Mouse (Mus musculus) adrenal gland, adult 8-10 months (tissue): Measurements from ENCODE around the gene Gm5849. TPM values are rescaled to one million over a fixed set of nuclear protein-coding genes. Genes with fewer than 3 reads are reported as not detected.
"Not testable (repeated sequence)": the region's sequence is repeated elsewhere in the genome, so short reads cannot be mapped to it uniquely, and the experiment has no call there.

Source experiments
- DNase-seq: peaks from one replicate; pipeline ENCODE4 v3.0.0; 2022
- total RNA-seq, 4 experiments: library from RNA; stranded (reverse); gene quantifications; 2 replicates each; pipeline ENCODE4 v1.2.4; 2022

Gene Gm5849
- not detected for total RNA-seq

DNA sequence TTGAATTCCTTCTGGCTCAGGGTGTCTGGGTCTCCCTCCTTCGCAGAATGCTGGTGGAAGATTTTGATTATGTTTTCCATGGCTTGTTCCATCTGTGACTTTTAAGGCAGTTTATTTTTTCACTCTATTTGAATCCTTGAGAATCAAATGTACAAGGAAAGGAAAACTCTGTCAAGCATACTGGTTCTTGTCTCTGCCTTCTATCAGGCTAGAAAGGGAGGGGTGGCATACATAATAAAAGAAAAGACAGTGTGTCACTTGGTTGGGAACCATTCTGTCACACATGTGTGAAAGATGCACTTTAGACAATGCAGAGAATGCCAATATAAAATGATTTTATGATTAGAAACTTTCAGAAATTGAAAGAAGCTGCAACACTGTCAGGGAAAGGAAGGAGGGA lies at the start of gene Gm5849:
Gm5849 (minus strand) TSS at position 101 of the 400 bp plus-strand sequence.
- not testable (repeated sequence) for DNase-seq

DNA sequence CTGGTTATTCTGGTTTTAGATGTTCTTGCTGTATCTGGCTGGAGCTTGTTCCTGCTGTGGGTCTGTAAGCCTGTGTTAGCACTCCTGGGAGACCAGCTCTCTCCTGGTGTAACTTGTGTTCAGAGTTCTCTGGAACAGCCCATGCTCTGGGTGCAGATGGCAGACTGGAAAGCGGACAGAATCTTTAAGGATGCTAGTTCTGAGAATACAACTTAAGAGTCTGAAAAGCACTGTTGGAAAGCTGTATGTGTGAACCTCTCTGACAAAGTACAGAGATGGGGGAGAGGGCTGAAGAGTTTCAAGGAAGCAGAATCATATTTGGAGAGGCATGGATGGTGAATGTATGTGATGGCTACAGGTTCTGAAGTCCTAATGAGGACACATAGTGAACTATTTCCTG lies 28.0 kb downstream of the Gm5849 start:
- DNase-seq: no peak

DNA sequence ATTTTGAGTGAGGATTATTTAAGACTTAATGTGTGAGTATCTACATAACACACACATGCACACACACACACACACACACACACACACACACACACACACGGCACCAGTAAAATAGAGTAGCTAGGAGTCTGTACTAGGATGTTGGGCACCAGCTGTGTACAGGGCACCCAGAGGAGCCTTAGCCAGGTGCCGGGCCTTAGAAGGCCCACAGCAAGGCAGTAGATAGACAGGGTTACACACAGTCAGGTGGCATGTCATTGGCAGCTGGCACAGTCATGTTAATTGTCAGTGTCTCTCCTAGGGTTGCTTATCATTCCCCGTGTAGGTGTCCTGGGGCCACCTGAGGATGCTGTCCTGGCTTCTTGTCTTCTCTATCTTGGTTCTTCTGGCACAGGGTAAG lies 51.1 kb downstream of the Gm5849 start, which contains the start of gene Pglyrp4:
Pglyrp4 (plus strand) TSS at position 301 of the 400 bp plus-strand sequence.
- DNase-seq: no peak

Other genes with a start within 250 kb of the Gm5849 start
- 10 to 100 TPM; 39.0 to 54.8 (median 50.2) TPM for gene S100a16, start 240.6 kb downstream of the Gm5849 start, total RNA-seq
- not detected for gene S100a3, start 217.3 kb downstream of the Gm5849 start, total RNA-seq
- gene S100a2, start 187.6 kb downstream of the Gm5849 start, total RNA-seq: not detected
- not detected for gene Gm42674, start 176.0 kb downstream of the Gm5849 start, total RNA-seq
- gene S100a4, start 174.1 kb downstream of the Gm5849 start, total RNA-seq: 10 to 100 TPM in 2 of 4 experiments, 1 to 10 TPM in 2; 7.5 to 22.9 (median 12.5) TPM
- gene S100a5, start 169.4 kb downstream of the Gm5849 start, total RNA-seq: not detected
- 10 to 100 TPM; 57.0 to 92.3 (median 67.2) TPM for gene S100a6, start 165.0 kb downstream of the Gm5849 start, total RNA-seq
- under 1 TPM in 1 of 4 experiments, not detected in 3; 0.28 TPM for gene S100a7a, start 123.9 kb downstream of the Gm5849 start, total RNA-seq
- 1 to 10 TPM in 3 of 4 experiments, under 1 TPM in 1; 0.58 to 2.3 (median 1.2) TPM for gene S100a8, start 108.9 kb downstream of the Gm5849 start, total RNA-seq
- 1 to 10 TPM in 1 of 4 experiments, under 1 TPM in 1, not detected in 2; 0.55 to 1.2 TPM for gene S100a9, start 82.2 kb downstream of the Gm5849 start, total RNA-seq
- not detected for gene Pglyrp4, start 51.0 kb downstream of the Gm5849 start, total RNA-seq